Mouse (Mus musculus): ENCODE data around the gene Tmem265. TPM values are rescaled to one million over a fixed set of nuclear protein-coding genes. Genes with fewer than 3 reads are reported as not detected.

Gene Tmem265
- 1.9 and 2.1 TPM in 2 replicates for polyA plus RNA-seq (2014; fragmentation: Nextera tagmentation; extraction: Ambion mirVana)

DNA sequence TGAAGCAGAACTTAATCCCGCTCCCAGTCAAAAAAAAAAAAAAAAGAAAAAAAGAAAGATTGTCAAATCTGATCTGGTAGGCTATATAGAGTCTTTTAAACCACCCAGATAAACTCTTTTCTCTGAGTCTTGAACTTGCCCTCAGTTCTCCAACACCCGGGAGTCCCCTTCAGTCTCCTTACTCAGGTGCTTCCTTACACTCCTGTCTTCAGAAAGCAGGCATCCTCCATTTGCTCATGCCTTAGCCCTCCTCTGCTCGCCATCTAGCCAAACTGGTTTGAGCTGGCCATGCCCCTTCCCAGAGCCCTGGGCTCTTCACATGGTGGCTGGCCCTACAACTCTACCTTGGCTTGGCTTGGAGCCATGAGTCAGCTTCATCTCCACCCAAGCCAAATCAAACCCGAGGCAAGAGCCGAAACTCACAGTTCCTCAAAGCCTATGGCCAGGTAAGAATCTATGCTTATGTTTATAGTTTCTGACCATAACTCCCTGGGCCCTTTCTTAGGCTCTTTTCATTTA is at the start of gene Tmem265:
TSS of gene Tmem265 (plus strand) at position 51 of the 519 bp plus-strand sequence.
- no peak for ATAC-seq (ENCODE audit: insufficient number of reproducible peaks, insufficient read depth, low FRiP score, low read depth)
- WGBS, result 92% methylated on average over 5 of the region's 5 CpGs
- H3K27ac ChIP-seq (replicated peaks in 1 of 2; ENCODE audit: control insufficient read depth in 1 of 2, insufficient read depth in 1 of 2, low read depth in 2 of 2, low read length in 2 of 2), result no peak within 1 kb of the TSS
- H3K9me3 ChIP-seq (ENCODE audit: control insufficient read depth, low read length), result no peaks in the 10 kb centered on the region
- peaks cover 93% of the 10 kb centered on the region for H3K36me3 ChIP-seq (ENCODE audit: control insufficient read depth, insufficient read depth, low read length)
- peaks cover 4 to 9% of the 10 kb centered on the region in 2 experiments; a peak in 3 of 4 replicates for H3K4me1 ChIP-seq (ENCODE audit: control insufficient read depth in 2 of 2, insufficient read depth in 2 of 2, low read length in 2 of 2)
- no peak within 1 kb of the TSS for H3K4me2 ChIP-seq (ENCODE audit: low read length)
- no peak within 1 kb of the TSS for H3K9ac ChIP-seq (ENCODE audit: low read length)
- no peak within 1 kb of the TSS for H3K4me3 ChIP-seq (ENCODE audit: control insufficient read depth in 1 of 2, insufficient read depth in 1 of 2, low read depth in 1 of 2, low read length in 2 of 2)
- H3K27me3 ChIP-seq (ENCODE audit: control insufficient read depth, insufficient read depth, low read length), result no peaks in the 10 kb centered on the region

DNA sequence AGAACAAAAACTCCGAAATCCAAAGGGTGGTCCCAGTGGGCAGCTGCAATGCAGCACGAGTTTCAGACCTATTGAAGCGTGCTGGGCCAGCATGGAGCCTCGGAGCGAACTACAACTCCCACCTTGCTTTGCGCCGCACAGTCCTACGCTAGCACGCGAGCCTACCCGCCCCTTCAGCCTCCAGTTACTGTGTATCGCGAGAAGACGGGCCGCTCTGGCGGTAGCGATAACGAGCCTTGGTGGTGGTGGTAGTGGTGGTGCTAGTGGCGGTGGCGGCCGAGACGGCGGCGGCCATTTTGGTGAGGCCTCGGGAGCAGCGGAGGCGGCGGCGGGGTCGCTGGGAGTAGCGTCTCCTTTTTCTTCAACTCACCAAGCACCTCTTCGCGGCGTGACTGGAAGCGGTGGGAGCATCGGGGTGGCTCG is 49.4 kb upstream of the Tmem265 start, which contains the start of gene Srcap:
TSS of gene Srcap (plus strand) at position 176 of the 423 bp plus-strand sequence.
- Histone ChIP-seq H3K36me3 (ENCODE audit: control insufficient read depth, insufficient read depth, low read length) (peaks cover 32% of the 10 kb centered on the region), H3K4me2 (ENCODE audit: low read length) (peak within 1 kb of the TSS; percentile 68), H3K27ac (replicated peaks in 1 of 2; ENCODE audit: control insufficient read depth in 1 of 2, insufficient read depth in 1 of 2, low read depth in 2 of 2, low read length in 2 of 2) (peak within 1 kb of the TSS; percentile 99), H3K4me1 (ENCODE audit: control insufficient read depth in 2 of 2, insufficient read depth in 2 of 2, low read length in 2 of 2) (peaks cover 0 to 17% of the 10 kb centered on the region in 2 experiments), H3K9ac (ENCODE audit: low read length) (peak within 1 kb of the TSS; percentile 96), H3K27me3 (ENCODE audit: control insufficient read depth, insufficient read depth, low read length) (no peaks in the 10 kb centered on the region), H3K4me3 (ENCODE audit: control insufficient read depth in 1 of 2, insufficient read depth in 1 of 2, low read depth in 1 of 2, low read length in 2 of 2) (peak within 1 kb of the TSS; percentile 85), H3K9me3 (ENCODE audit: control insufficient read depth, low read length) (no peaks in the 10 kb centered on the region)
- under 1% methylated on average over 37 of the region's 37 CpGs for WGBS
- peak; percentile 97 for ATAC-seq (ENCODE audit: insufficient number of reproducible peaks, insufficient read depth, low FRiP score, low read depth)

DNA sequence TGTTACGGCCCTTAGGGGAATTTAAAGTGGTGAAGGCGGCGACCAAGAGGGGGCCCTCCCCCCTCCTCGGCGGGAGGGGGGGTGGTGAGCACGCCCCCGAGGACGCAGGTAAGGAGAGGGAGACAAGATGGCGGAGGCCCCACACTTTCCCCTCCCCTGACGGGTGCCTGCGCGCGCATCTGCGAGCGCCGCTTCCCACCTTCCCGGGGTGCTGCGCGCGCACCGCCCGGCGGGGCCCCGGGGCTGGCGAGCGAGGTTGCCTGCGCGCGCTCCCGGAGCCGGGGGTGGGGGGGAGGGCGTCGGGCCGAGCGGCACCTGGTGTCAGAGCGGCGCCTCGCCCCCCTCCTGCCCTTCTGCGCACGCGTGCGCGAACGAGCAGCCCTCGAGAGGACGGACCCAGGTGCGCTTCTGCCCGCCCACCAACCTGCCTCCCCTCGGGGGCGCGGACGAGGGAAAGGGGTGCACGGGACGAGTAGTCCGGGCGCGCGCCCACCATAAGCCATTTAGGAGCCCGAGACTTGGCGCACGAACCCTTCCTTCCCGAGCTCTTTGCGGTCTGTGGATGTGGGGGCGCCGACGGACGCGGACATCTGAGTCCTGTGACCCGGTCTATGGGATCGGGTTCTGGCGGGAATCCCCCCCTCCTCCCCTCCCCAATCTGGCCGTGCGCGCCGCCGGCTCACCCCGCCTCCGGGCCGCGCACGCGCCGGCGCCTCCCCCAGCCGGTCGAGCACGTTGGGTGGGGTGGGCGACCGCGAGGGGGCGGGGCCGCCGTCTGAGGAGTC is 48.8 kb upstream of the Tmem265 start:
- Histone ChIP-seq H3K4me2 (ENCODE audit: low read length) (peak overlapping the region; percentile 68), H3K27ac (replicated peaks in 1 of 2; ENCODE audit: control insufficient read depth in 1 of 2, insufficient read depth in 1 of 2, low read depth in 2 of 2, low read length in 2 of 2) (peak overlapping the region; percentile 99), H3K9ac (ENCODE audit: low read length) (peak overlapping the region; percentile 96), H3K4me1 (ENCODE audit: control insufficient read depth in 2 of 2, insufficient read depth in 2 of 2, low read length in 2 of 2) (peaks cover 0 to 17% of the 10 kb centered on the region in 2 experiments), H3K36me3 (ENCODE audit: control insufficient read depth, insufficient read depth, low read length) (peaks cover 38% of the 10 kb centered on the region), H3K9me3 (ENCODE audit: control insufficient read depth, low read length) (no peaks in the 10 kb centered on the region), H3K27me3 (ENCODE audit: control insufficient read depth, insufficient read depth, low read length) (no peaks in the 10 kb centered on the region), H3K4me3 (ENCODE audit: control insufficient read depth in 1 of 2, insufficient read depth in 1 of 2, low read depth in 1 of 2, low read length in 2 of 2) (peak overlapping the region; percentile 85)
- WGBS, result under 1% methylated on average over 68 of the region's 93 CpGs
- peak; percentile 88 for ATAC-seq (ENCODE audit: insufficient number of reproducible peaks, insufficient read depth, low FRiP score, low read depth)

DNA sequence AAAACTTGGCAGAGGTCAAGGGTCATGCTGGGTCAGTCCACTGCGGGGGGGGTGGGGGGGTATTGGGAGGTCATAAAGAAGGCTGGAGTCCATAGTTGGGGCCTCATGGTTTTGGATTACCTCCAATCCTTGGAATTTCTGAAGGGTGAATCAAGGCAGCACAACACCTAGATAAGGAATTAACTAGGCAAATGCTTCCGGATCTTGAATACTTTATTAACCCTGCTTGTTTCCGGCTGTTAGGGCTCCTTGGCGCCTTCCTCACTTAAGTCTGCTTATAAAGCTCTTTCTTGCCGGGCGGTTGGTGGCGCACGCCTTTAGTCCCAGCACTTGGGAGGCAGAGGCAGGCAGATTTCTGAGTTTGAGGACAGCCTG is 48.2 kb upstream of the Tmem265 start:
- peaks cover 44% of the 10 kb centered on the region for H3K36me3 ChIP-seq (ENCODE audit: control insufficient read depth, insufficient read depth, low read length)
- ATAC-seq (ENCODE audit: insufficient number of reproducible peaks, insufficient read depth, low FRiP score, low read depth), result no peak
- H3K4me3 ChIP-seq (ENCODE audit: control insufficient read depth in 1 of 2, insufficient read depth in 1 of 2, low read depth in 1 of 2, low read length in 2 of 2), result peak overlapping the region; percentile 85
- H3K27ac ChIP-seq (replicated peaks in 1 of 2; ENCODE audit: control insufficient read depth in 1 of 2, insufficient read depth in 1 of 2, low read depth in 2 of 2, low read length in 2 of 2), result peak overlapping the region in 1 of 2 experiments; percentile 99; a peak in 2 of 4 replicates
- no peaks in the 10 kb centered on the region for H3K9me3 ChIP-seq (ENCODE audit: control insufficient read depth, low read length)
- H3K4me1 ChIP-seq (ENCODE audit: control insufficient read depth in 2 of 2, insufficient read depth in 2 of 2, low read length in 2 of 2), result peaks cover 0 to 17% of the 10 kb centered on the region in 2 experiments
- no peaks in the 10 kb centered on the region for H3K27me3 ChIP-seq (ENCODE audit: control insufficient read depth, insufficient read depth, low read length)
- 32% methylated on average over 8 of the region's 8 CpGs for WGBS
- H3K9ac ChIP-seq (ENCODE audit: low read length), result peak overlapping the region; percentile 96
- H3K4me2 ChIP-seq (ENCODE audit: low read length), result peak overlapping the region; percentile 68

DNA sequence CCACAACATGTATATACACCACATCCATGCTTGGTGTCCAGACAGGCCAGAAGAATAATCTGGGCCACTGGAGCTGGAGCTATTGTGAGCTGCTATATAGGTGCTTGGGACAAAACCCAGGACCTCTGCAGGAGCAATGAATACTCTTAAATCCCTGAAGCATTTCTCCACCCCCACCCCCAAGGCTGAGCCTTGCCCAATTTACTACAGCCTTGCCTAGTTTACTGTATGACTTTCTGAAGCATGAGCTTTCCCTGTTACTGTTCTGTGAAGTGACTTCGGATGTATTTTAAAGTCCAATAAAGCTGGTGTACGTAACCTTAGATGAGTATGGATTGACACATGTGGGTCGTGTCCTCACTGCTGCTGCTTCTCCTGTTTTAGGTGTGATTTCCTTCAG is 47.4 kb upstream of the Tmem265 start:
- WGBS, result 76% methylated on average over 3 of the region's 3 CpGs
- peaks cover 52% of the 10 kb centered on the region for H3K36me3 ChIP-seq (ENCODE audit: control insufficient read depth, insufficient read depth, low read length)
- H3K9me3 ChIP-seq (ENCODE audit: control insufficient read depth, low read length), result no peaks in the 10 kb centered on the region
- no peak for ATAC-seq (ENCODE audit: insufficient number of reproducible peaks, insufficient read depth, low FRiP score, low read depth)
- peaks cover 0 to 17% of the 10 kb centered on the region in 2 experiments for H3K4me1 ChIP-seq (ENCODE audit: control insufficient read depth in 2 of 2, insufficient read depth in 2 of 2, low read length in 2 of 2)
- peak overlapping the region; percentile 68 for H3K4me2 ChIP-seq (ENCODE audit: low read length)
- peak overlapping the region; percentile 48 for H3K9ac ChIP-seq (ENCODE audit: low read length)
- H3K4me3 ChIP-seq (ENCODE audit: control insufficient read depth in 1 of 2, insufficient read depth in 1 of 2, low read depth in 1 of 2, low read length in 2 of 2), result peak overlapping the region in 1 of 2 experiments; percentile 85; a peak in 1 of 4 replicates
- H3K27me3 ChIP-seq (ENCODE audit: control insufficient read depth, insufficient read depth, low read length), result no peaks in the 10 kb centered on the region
- peak overlapping the region; percentile 19 to 99; a peak in 3 of 4 replicates for H3K27ac ChIP-seq (replicated peaks in 1 of 2; ENCODE audit: control insufficient read depth in 1 of 2, insufficient read depth in 1 of 2, low read depth in 2 of 2, low read length in 2 of 2)

DNA sequence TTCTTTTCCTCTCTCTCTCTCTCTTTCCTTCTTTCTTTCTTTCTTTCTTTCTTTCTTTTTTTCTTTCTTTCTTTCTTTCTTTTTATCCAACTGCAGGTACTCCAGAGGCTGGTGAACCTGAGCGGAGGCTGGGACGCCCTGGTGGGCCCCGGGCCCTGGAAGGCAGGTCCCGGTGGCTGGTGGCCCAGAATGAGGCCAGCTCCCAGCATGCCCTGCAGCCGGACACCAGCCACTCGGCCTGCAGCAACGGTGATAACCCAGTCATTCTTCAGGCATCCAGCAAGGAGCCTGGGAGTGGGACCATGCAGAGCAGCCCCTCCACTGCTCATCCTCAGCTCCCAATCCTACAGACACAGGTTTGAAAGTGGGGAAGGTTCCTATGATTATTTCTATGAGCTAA is 45.3 kb upstream of the Tmem265 start:
- H3K4me1 ChIP-seq (ENCODE audit: control insufficient read depth in 2 of 2, insufficient read depth in 2 of 2, low read length in 2 of 2), result peaks cover 0 to 17% of the 10 kb centered on the region in 2 experiments
- WGBS, result 77% methylated on average over 7 of the region's 7 CpGs
- no peak overlapping the region for H3K4me2 ChIP-seq (ENCODE audit: low read length)
- H3K4me3 ChIP-seq (ENCODE audit: control insufficient read depth in 1 of 2, insufficient read depth in 1 of 2, low read depth in 1 of 2, low read length in 2 of 2), result no peak overlapping the region
- no peaks in the 10 kb centered on the region for H3K9me3 ChIP-seq (ENCODE audit: control insufficient read depth, low read length)
- peaks cover 71% of the 10 kb centered on the region for H3K36me3 ChIP-seq (ENCODE audit: control insufficient read depth, insufficient read depth, low read length)
- ATAC-seq (ENCODE audit: insufficient number of reproducible peaks, insufficient read depth, low FRiP score, low read depth), result no peak
- H3K9ac ChIP-seq (ENCODE audit: low read length), result no peak overlapping the region
- no peaks in the 10 kb centered on the region for H3K27me3 ChIP-seq (ENCODE audit: control insufficient read depth, insufficient read depth, low read length)
- no peak overlapping the region for H3K27ac ChIP-seq (replicated peaks in 1 of 2; ENCODE audit: control insufficient read depth in 1 of 2, insufficient read depth in 1 of 2, low read depth in 2 of 2, low read length in 2 of 2)

DNA sequence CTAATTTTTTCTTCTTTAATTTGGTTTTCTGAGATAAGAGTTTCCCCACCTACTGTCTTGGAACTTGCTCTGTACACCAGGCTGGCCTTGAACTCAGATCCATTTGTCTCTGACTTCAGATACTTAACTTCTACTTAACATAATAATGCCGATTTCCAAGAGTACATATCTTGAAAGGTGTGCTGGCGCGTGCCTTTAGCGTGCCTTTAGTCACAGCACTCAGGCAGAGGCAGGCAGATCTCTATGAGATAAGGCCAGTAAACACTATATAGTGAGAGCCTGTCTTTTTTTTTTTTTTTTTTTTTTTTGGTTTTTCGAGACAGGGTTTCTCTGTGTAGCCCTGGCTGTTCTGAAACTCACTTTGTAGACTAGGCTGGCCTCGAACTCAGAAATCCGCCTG is 44.8 kb upstream of the Tmem265 start:
- Histone ChIP-seq H3K9me3 (ENCODE audit: control insufficient read depth, low read length) (no peaks in the 10 kb centered on the region), H3K36me3 (ENCODE audit: control insufficient read depth, insufficient read depth, low read length) (peaks cover 76% of the 10 kb centered on the region), H3K4me1 (ENCODE audit: control insufficient read depth in 2 of 2, insufficient read depth in 2 of 2, low read length in 2 of 2) (peaks cover 0 to 13% of the 10 kb centered on the region in 2 experiments), H3K9ac (ENCODE audit: low read length) (no peak overlapping the region), H3K4me3 (ENCODE audit: control insufficient read depth in 1 of 2, insufficient read depth in 1 of 2, low read depth in 1 of 2, low read length in 2 of 2) (no peak overlapping the region), H3K27ac (replicated peaks in 1 of 2; ENCODE audit: control insufficient read depth in 1 of 2, insufficient read depth in 1 of 2, low read depth in 2 of 2, low read length in 2 of 2) (no peak overlapping the region), H3K27me3 (ENCODE audit: control insufficient read depth, insufficient read depth, low read length) (no peaks in the 10 kb centered on the region), H3K4me2 (ENCODE audit: low read length) (no peak overlapping the region)
- 92% methylated on average over 6 of the region's 7 CpGs for WGBS
- ATAC-seq (ENCODE audit: insufficient number of reproducible peaks, insufficient read depth, low FRiP score, low read depth), result no peak

Measured in heart, embryonic 14.5 days (tissue).